Mouse (Mus musculus) bone marrow macrophage, adult 2 months (primary cell): ENCODE measurements around the gene Kcnq1.

Experiments
- CTCF ChIP-seq: IDR thresholded peaks from 2 replicates; pipeline ENCODE4 v1.5.1; 2012; ENCODE audit warnings: low read depth, mild to moderate bottlenecking, low read length, moderate library complexity
- POLR2A ChIP-seq: IDR thresholded peaks from 2 replicates; pipeline ENCODE4 v1.6.1; 2012; ENCODE audit warnings: mild to moderate bottlenecking, low read depth, low read length, borderline replicate concordance

- TF ChIP-seq POLR2A = no peak
- TF ChIP-seq CTCF = no peak
These were observed 52.7 kb downstream of the Kcnq1 start for GRCm38 (mm10) chr7:143158690-143159425.
